Mouse (Mus musculus) mouse embryonic stem cell (cell line): Measurements from ENCODE around the gene Myom3.
"Not testable (repeated sequence)": the region's sequence is repeated elsewhere in the genome, so short reads cannot be mapped to it uniquely, and the experiment has no call there.

Experiments used
- in situ Hi-C, 2 experiments: fragments of 300-500 bp; cut with MboI; formaldehyde crosslinking; loops; 1 replicate in 1 of 2; 3 replicates in 1 of 2; pipeline ENCODE4 v1.14.3; 2019 to 2020; ENCODE audit warnings: low sequenced_read_pairs in 2 of 2, low pct_unique_long_range_greater_than_20kb in 1 of 2, mixed read lengths in 1 of 2; ENCODE audit not compliant: unreplicated experiment in 1 of 2

Myom3 gene

GRCm38 (mm10) chr4:135759356-135759976, at the start of gene Myom3:
TSS of gene Myom3 (plus strand) at chr4:135759715.
- in situ Hi-C loops, result no loop called here

- in situ Hi-C loops, result no loop called here
These were observed 49.1 kb upstream of the Myom3 start for GRCm38 (mm10) chr4:135710392-135710791.

GRCm38 (mm10) chr4:135714776-135715175, 44.7 kb upstream of the Myom3 start:
- in situ Hi-C loops, result no loop called here

GRCm38 (mm10) chr4:135716438-135716837, 43.1 kb upstream of the Myom3 start:
- in situ Hi-C loops, result not testable (repeated sequence)

GRCm38 (mm10) chr4:135722540-135723290, 36.8 kb upstream of the Myom3 start:
- in situ Hi-C loops, result no loop called here

GRCm38 (mm10) chr4:135726416-135726815, 33.1 kb upstream of the Myom3 start:
- in situ Hi-C loops, result no loop called here

- in situ Hi-C loops, result no loop called here
These were observed 31.7 kb upstream of the Myom3 start, which contains the start of gene Il22ra1 for GRCm38 (mm10) chr4:135727817-135728216. TSS of gene Il22ra1 (plus strand) at chr4:135728172.

GRCm38 (mm10) chr4:135730204-135730603, 29.3 kb upstream of the Myom3 start:
- in situ Hi-C loops, result no loop called here

GRCm38 (mm10) chr4:135730951-135731350, 28.6 kb upstream of the Myom3 start:
- in situ Hi-C loops, result no loop called here

GRCm38 (mm10) chr4:135733901-135734300, 25.6 kb upstream of the Myom3 start:
- in situ Hi-C loops, result no loop called here

- in situ Hi-C loops, result no loop called here
These were observed 22.6 kb upstream of the Myom3 start for GRCm38 (mm10) chr4:135736903-135737302.

GRCm38 (mm10) chr4:135738237-135738636, 21.3 kb upstream of the Myom3 start:
- in situ Hi-C loops, result no loop called here

- in situ Hi-C loops, result no loop called here
These were observed 20.4 kb upstream of the Myom3 start for GRCm38 (mm10) chr4:135739148-135739547.

- in situ Hi-C loops, result no loop called here
These were observed 19.8 kb upstream of the Myom3 start for GRCm38 (mm10) chr4:135739672-135740071.

GRCm38 (mm10) chr4:135743520-135743919, 16.0 kb upstream of the Myom3 start:
- in situ Hi-C loops, result no loop called here

GRCm38 (mm10) chr4:135744726-135745448, 14.6 kb upstream of the Myom3 start:
- in situ Hi-C loops, result no loop called here

- in situ Hi-C loops, result no loop called here
These were observed 13.9 kb upstream of the Myom3 start for GRCm38 (mm10) chr4:135745613-135746012.

GRCm38 (mm10) chr4:135750896-135751295, 8.6 kb upstream of the Myom3 start:
- in situ Hi-C loops, result no loop called here

- in situ Hi-C loops, result no loop called here
These were observed 7.3 kb upstream of the Myom3 start for GRCm38 (mm10) chr4:135752106-135752778.
